Mouse (Mus musculus) ovary, adult 18-20 months (tissue): ENCODE data around the gene Icos.

Experiments used
- DNase-seq: peaks from one replicate; pipeline ENCODE4 v3.0.0; 2022; ENCODE audit warnings: low spot score, mixed read lengths

Icos gene

GRCm38 (mm10) chr1:60977641-60978040, at the start of gene Icos:
Gene Icos, plus strand, starts transcription at chr1:60977927.
- no peak for DNase-seq

GRCm38 (mm10) chr1:60929036-60929435, 48.7 kb upstream of the Icos start:
- DNase-seq, result no peak

DNA sequence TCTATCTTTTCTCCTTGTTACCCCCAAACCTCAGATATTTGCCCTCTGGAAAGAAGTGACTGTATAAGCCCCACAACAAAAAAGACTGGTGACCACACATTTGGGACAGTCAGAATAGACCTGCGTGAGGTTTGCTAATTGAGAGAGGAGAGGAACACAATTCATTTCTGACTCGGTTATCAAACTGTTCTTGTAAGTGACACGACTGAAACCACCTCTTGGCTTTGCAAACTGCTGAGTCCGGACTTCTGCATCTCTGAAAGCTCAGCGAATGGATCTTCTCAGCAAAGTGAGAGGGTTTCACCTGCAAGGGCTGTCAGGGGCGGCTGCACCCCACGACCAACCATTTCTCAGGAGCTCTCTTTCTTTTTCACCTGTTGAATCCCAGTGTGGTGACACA, 47.3 kb upstream of the Icos start:
- DNase-seq, result no peak

GRCm38 (mm10) chr1:60935968-60936581, 41.7 kb upstream of the Icos start:
- DNase-seq, result no peak

DNA sequence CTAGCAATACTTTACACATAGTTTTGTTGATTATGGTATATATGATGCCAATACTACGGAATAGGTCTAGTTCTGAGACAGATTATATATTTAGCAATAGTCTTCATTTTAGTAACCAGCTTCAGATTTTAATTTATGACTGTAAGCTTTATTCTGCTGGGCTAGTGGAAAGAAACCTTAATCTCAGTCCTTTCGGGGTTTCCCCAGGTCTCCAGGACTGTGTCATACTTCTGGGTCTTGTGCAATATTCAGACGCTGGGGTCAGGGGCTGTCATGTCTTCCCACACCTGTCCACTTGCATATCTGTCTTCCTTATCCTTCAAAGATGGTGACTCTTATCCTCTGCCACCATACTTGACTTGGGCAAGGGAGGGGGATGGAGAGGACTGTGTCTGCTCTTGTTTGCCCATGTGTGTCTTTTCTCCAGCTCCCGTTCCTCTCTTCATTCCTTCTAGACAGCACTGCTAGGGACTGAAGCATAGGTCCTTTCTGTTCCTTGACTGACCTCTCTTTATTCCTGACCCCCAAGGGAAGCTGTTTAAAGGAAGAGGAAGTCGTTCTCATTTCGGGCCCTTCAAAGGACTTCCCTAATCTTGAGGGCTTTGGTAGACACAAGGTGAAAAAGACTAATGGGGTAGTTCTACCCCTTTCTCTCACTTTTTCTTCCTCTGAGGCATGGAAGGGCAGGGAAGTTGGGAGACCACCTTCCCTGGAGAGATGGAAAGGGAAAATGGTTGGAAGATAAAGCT, 40.6 kb upstream of the Icos start:
- no peak for DNase-seq

DNA sequence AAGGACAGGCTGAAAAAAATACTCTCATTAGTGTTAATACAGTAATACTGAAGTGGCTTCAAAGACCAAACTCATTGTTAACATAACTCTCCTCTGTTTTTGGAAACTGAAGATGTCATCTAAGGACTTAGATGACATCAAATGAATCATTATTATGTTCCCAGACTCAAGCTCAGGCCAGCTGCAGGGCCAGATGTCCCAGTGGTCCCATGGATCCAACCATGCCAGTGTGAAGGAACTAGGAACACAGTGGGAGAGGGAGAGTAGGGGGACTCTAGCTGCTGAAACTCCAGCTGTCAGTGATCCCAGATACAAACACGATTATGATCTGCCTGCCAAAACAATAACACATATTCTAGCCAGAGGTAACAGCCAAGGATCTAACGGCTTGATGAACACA, 39.5 kb upstream of the Icos start:
- no peak for DNase-seq

- no peak for DNase-seq
Measured at GRCm38 (mm10) chr1:60938974-60939373, 38.8 kb upstream of the Icos start.

DNA sequence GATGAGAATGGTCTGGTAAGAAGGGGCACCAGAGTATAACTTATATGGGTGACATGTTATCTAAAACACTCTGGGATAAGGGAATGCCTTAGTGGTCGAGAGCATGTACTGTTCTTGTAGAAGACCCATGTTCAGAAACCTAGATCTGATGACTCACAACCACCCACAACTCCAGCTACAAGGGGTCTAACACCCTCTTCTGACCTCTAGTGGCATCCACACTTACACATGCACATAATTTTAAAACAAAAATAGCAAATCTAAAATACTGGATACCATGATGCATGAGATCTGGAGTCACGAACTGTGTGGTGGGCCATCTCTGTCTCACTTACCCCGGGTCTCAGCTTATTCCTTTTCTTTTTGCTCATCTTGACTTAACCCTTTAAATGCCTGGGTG, 37.7 kb upstream of the Icos start:
- no peak for DNase-seq

DNA sequence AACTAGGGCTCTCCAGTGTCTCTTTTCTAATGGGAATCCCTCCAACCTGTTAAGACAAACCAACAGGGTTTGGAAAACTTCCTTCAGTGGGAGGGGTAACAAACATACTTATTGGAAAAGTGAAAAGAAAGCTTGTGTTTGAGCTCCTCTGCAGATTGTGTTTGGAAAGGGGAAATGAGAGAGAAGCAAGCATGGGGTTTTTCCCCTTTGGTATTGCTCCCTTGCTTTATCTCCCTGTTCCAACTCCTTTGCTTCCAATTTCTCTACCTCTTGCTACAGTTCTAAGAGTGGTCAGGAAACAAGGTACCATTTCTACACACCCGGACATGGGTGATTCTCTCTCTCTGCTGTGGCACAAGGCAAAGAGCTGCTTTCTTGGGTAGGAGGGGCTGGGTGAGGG, 37.1 kb upstream of the Icos start:
- DNase-seq, result no peak

GRCm38 (mm10) chr1:60941056-60942048, 36.4 kb upstream of the Icos start:
- DNase-seq, result no peak

GRCm38 (mm10) chr1:60942921-60943320, 34.8 kb upstream of the Icos start:
- DNase-seq, result no peak

- no peak for DNase-seq
Measured at GRCm38 (mm10) chr1:60945633-60946401, 31.9 kb upstream of the Icos start.

GRCm38 (mm10) chr1:60948112-60948511, 29.6 kb upstream of the Icos start:
- DNase-seq, result no peak

GRCm38 (mm10) chr1:60952958-60953357, 24.8 kb upstream of the Icos start:
- no peak for DNase-seq

- DNase-seq, result no peak
Measured at GRCm38 (mm10) chr1:60953686-60954085, 24.0 kb upstream of the Icos start.

DNA sequence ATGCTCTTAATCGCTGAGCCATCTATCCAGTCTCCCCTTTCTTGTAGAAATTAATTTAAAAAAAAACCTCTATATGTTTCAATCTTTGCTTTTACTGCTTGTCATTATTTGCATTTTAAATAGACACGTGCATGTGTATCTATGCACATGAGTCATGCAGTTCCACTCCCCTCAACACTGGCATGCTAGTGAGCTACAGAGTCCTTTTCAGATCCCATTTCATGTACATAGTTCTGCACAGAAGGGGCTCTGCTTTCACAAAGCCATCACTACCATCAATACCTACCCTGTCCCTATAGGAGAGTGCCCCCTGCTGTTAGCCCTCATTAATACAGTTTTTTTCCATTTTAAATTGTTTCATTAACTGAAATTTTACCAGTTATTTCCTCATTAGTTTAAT, 23.0 kb upstream of the Icos start:
- no peak for DNase-seq

- DNase-seq, result no peak
Measured at GRCm38 (mm10) chr1:60955186-60955585, 22.5 kb upstream of the Icos start.

DNA sequence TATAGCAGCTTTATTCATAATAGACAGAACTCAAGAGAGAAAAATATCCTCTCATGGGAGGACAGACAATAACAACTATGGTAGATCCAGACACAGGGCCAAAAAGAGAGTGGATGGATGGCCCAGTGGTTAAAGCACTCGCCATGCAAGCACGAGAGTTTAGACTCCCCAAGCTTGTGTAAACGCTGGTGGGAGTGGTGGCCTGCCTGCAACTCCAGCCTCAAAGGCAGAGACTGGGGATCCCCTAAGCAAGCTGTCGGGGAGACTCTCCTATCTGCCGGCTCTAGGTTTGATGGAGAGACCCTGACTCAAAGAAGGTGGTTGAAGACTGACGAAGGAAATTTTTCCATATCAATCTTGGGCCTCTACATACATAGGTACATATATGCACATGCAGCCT, 21.5 kb upstream of the Icos start:
- no peak for DNase-seq

- DNase-seq, result no peak
Measured at GRCm38 (mm10) chr1:60958287-60958686, 19.4 kb upstream of the Icos start.

GRCm38 (mm10) chr1:60959246-60959645, 18.5 kb upstream of the Icos start:
- DNase-seq, result no peak

- peak; percentile 18 for DNase-seq
Measured at GRCm38 (mm10) chr1:60960451-60960850, 17.3 kb upstream of the Icos start.

GRCm38 (mm10) chr1:60961080-60961479, 16.6 kb upstream of the Icos start:
- no peak for DNase-seq
